Mouse (Mus musculus) induced T-regulatory cell, adult 2 months (primary cell): ENCODE data around the gene Fas.
A peak's percentile ranks its signal among the peaks of the same experiment; 100 is the strongest.

Experiments used
- DNase-seq: peaks from one replicate; pipeline ENCODE4 v3.0.0-alpha.2; 2012; ENCODE audit warnings: low read depth

The Fas gene

DNA sequence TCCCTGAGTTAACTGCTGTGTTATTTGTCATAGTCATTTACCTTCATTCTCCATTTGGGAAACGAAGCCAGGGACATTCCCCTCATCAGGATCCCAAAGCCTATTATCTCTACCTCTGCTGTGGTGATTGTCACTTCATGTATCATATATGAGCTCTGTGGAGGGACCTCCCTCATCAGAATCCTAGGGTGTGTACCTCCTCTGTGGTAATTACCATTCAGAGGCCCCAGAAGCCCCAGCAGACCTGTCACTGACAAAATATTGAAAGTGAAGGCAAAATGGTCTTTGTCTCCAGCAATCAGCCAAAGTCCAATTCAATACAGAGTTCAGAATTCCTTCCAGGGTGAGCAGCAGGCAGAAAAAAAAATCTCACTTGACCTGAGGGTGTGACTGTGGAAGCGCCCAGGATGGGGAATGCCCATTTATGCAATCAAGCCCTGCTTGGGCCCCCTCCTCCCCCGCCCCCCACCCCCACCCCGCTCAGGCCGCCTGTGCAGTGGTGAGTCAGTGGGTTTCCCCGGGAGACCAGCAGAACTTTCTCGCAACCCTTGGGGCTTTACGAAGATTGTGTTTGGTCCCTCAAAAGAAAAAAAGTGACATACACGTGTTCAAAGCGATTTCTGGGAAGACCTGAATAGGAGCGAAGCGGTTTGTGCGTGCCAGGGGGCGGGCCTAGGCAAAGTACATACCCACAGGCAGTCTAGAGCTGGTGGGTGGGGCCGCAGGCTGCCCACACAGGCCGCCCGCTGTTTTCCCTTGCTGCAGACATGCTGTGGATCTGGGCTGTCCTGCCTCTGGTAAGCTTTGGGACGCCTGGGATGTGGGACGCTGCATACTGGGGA lies at the start of gene Fas:
Gene Fas (plus strand): TSS at position 719 of the 842 bp plus-strand sequence.
- DNase-seq: peak; percentile 88

DNA sequence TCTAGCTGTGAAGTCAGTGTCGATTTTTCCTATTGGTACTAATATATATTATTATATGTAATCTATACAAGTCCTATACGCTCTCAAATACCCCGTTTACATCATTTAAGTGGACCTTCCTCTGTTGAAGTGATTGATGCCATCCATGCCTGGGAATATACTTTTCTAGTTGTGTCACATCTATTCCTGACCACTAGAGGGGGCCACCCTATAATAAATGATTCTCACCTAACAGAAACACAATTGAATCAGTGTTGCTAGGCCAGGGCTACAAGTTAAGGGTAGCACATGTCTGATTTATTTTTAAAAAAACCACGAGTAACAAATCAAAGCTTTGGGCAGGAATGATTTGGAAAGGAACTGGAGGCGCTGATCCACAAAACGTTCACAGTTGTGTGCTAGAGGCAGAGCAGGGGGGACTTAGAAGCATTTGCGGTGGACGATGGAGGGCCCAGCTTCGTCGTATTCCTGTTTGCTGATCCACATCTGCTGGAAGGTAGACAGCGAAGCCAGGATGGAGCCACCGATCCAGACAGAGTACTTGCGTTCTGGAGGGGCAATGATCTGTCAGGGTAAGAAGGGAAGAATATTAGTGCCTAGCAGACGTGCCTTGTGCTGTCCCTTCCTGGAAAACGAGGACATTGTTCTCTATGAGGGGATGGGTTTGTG lies 49.1 kb upstream of the Fas start:
- peak; percentile 73 for DNase-seq

DNA sequence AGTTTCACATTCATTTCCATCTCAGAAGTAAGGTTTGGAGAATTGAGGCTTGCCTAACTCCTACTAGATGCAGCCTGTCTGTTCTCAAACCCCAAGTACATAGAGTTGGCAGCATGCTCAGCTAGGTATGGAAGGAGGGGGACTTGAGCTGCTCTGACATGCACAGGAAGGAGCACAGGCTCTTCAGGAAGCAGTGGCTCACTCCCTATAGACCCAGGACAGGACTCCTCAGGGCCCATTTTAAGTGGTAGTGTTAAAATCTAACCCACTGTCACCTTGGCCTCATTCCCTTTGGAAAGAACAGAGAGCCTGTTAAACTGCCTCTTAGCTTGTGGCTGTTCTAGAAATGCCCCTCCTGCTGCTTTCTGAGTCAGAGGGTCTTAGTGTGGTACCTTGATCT lies 47.5 kb upstream of the Fas start:
- no peak for DNase-seq

DNA sequence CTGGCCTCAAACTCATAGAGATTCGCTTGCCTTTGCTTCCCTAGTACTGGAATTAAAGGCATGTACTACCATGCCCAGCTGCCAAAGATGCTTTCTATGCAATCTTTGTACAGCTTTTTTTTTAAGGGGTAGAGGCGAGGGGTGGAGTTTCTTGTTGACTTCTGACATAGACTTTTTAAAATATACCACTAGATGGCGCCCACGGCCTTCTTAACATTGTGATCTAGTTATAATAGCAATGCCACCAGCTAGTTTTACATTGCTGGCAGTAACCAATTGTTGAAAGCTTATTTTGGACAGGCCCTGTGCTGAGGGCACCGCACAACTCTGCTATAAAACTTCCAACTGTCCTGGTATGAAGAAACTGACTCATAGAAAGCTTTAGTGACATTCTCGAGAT lies 46.4 kb upstream of the Fas start:
- peak; percentile 93 for DNase-seq

DNA sequence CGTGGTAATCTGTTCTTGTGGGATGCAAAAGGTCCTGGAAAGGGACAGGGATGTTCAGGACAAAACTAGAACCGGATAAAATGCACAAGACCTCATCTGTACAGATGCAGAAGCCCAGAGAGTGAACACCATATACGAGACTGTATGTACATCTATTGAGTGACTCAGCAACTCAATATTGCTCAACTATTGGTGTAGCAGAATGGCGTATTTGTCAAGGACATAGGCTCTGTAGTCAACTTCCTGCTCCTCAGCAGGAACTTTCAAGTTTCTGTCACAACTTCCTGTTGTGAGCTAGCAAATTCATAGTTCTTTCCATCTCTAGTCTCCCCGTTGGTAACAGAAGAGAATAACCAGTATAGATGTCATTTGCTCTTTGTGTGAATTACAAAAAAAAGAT lies 41.9 kb upstream of the Fas start:
- DNase-seq: peak; percentile 42

DNA sequence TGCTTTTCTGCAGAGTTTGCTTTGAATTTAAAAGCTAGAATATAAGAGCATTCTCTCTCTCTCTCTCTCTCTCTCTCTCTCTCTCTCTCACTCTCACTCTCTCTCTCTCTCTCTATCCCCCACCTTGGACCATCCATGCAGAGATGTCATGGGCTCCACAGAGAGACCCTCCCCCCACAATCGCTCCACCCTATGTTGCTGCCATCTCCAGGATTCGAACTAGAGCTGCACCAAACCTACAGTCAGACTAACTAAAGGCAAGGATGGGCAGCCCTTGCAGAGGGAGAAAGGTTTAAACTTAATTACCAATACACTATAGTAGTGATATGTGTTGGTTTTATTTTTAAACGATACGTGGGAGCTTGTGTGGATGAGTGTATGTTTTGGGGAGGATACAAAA lies 39.8 kb upstream of the Fas start:
- DNase-seq: no peak

DNA sequence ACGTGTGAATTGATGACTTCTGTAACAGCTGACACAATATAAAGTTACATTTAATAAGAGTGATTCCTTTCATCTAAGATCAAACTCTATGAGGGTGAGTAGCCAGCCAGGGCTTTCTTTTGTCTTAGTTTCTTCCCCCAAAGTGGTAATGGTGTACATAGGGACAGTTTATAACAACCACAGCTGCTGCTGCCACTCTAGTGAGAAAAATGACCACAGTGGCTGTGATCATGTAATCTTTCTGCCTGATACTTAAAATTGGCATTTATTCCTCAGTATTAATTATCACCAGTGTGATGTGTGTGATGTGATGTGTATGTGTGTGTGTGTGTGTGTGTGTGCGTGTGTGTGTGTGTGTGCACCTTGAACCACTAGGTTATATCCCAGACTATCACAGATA lies 38.6 kb upstream of the Fas start:
- no peak for DNase-seq

DNA sequence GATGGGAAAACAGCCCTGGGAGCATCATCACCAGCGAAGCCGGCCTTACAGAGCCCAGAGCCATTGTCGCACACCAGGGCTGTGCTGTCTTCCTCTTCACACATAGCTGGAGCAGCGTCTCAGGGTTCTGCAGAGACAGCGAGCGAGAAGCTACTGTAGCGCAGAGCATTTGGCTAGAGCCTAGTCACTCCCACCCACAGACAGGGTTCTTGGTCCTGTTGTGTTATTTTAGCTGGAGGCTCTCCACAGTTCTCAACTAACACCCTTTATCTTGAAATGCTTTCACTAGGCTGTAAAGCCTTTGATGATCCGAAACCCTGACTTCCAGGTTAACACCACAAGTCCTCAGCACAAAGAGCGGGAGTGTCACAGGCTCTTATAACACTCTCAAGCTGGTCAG lies 38.0 kb upstream of the Fas start:
- no peak for DNase-seq

DNA sequence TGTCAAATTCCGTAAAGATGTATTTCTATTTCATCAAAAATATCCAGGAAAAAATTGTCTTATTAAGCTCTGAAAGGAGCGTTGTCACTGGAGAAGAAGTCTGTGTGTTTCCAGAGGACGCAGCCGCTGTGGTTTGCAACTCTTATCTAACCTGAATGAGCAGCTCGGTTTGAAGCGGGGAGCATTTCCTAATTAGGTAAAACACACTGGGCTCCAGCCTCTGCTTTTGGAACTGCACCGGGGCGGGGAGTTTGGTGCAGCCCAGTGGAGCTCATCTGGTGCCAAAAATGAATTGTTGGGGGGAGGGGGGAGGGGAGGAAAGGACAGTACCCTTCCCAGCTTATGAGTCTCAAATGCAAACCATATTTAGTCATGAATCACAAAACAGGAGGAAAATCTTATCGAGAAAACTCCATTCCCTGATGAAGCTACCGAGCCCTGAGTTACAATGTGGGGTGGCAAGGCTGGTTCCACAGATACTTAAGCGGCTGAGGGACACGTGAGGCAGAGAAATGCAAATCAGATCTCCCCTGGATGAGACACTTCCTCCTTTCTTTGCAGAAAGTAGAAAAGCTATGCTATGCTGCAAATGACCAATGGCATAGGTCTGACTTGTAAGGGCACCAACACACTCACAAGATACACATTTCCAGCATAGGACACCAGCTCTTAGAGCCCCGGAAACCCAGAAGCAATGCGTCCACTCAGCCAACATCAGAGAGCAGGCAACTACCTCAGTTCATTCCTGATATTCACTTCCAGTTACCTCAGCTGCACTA lies 36.2 kb upstream of the Fas start:
- DNase-seq: peak; percentile 43

DNA sequence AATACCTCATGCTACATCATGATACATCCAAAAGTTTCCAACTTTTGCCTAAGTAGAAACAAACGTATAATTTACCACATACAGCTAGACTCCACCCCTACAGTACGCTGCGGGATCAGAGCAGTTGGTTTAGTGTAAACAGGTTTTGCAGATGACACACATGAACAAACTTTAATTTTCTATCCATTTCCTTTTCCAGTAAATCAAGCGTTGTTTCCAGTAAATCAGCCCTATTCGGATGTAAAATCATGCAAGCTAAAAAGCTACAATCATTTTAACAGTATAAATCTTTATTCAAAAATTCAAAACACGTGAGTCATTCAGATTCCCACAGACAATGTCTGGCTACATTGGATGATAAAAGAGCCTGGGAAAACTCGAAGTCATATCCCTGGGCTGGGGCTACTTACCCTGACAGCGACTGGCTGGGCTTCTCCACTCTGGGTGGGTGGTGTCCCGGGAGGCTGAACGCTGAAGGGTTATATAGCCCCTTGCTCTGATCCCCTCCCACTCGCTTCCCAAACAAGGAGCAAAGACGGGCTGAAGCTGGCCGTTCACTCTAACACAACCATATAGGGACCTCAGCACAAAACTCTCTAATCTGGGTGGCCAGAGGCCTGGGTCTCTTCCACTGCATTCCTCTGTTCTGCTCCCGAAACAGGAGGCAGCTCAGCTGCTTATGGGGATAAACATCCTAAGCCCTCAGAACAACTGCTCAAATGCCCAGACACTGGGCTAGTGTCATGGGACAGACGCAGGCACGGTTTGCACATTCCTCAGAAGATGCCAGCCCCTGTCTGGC lies 35.4 kb upstream of the Fas start, which contains the start of gene Acta2:
Gene Acta2 (minus strand): TSS at position 711 of the 802 bp plus-strand sequence.
- DNase-seq: no peak

DNA sequence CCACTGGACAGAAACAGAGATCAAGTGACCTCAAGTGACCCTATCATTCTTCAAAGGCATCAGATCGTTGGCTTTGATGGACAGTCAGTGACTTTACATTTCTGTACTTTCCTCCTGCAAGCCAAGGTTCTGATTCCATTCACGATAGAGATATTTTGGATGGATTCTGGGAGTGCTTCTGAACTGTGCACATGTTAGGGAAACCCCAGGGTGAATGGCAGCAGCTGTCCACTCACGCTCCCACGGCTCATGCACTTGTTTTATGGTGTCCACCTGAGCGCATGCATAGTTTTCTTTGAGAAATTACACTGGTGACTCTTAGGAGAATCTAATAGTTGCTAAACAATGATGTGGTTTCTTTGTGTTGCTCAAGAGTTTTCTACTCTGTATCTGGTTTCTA lies 34.3 kb upstream of the Fas start:
- no peak for DNase-seq

DNA sequence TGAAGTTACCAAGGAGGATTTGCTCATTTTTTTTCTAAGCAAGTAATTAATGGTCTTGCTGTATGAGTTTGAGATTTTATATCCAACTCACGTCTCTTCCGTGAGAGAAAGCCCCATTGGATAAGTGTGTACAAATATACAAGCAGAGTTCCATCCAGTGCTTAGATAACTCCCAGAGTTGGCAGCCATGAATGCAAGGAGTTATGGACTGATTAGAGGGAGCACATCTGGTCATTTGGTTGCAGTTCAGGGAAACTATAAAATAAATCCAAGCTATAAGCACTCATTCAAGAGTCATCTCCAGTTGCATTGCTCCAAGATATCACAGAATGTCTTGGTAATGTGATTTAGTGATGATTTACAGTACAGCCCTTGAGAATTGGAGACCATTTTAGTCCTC lies 33.5 kb upstream of the Fas start:
- DNase-seq: no peak

DNA sequence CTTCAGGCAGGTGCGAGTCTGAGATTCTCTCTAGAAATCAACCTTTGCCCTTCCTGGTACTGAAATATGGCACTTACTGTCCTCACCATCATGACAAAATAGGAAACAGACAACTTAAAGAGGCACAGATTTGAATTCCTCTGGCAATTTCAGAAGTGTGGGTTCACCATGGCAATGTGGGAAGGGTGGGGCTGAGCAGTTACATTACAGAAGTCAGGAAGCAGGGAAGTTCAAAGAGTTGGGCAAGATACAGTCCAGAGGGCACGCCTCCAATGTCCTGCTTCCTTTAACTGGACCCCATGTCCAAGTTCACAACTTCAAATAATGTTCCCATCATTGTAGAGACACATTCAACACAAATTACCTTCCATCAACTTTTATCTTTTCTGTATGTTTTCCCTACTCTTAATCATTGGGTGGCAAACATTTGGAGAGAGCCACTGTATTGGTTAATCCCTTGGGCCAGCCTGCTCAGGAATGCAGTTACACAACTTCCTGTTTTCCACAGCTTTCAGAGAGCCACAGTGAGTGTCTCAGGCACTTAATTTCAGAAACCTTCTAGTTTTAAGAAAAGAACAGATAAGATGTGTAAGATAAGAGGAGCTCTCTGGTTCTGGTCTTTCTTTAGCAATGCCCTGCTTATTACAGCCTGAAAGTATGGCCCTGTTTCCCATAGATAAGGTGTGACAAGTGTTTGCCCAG lies 28.0 kb upstream of the Fas start:
- no peak for DNase-seq

DNA sequence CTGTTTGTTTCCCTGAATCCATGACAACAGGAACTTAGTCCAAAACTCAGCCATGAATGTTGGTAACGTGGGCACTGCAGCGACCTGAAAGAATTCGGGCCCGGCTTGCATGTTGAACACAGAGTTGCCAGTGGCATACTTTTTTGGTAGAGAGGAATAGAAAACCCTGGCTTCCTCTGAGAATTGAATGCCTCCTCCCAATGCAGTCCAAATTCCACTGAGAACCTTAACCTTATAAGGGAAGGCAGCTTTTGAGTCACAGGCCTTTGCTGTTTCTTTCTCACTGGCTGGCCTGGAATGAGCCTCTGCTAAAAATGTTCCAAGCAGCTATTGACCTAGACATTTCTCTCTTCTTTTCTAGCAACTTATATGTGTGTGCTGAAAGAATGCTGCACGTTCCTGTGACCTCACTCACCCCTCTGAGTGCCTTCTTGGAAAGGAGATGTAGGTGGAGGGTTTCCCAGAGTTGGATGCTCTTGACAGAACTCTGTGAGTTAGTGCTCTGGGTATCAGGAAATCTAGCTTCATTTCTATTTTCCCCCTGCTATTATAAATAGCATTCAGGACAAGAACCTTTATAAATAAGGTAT lies 24.8 kb upstream of the Fas start:
- no peak for DNase-seq

DNA sequence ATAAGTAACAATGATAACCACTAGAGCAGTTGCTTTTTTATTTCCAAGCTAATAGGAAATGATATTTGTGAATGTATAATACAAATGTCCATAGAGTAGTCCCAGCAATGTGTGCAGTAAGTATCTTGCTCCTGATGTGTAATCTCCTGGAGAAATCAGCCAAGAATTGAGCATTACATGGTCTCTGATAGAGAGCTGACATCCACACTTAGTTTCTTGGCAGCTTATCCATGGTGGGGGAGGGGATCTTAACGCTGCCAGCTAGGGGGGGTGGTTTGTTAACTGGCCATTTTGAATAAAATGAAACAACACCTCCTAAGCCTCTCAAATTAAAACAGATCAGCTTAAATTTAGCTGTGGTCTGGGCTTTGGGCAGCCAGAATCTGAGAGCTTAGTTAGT lies 21.5 kb upstream of the Fas start:
- no peak for DNase-seq

DNA sequence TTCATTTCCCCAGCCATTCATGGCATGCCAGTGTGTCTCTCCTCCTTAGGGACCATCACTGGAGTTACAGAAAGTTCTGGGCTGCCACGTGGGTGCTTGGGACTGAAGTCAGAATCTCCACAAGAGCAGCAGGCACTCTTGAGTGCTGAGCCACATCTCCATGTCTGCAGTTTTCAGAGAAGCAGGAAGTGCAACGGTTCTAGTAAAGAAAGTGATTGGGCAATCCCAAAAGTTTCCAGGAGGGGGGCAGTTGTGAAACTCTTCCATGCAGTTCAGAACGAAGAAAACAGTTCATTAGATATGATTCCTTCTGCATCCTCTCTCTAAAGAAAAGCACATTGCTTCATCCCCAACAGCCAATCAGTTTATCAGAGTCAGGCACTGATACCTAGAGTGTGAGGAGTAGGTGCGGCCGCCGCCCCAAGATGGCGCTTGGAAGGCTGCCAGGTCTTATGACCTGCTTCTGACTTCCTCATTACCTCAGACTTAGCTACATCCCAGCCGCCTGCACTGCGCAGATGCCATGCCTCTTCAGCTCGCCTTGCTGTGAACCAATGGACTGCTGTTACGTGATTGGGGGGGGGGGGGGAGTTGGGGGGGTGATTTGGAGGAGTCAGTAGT lies 20.2 kb upstream of the Fas start:
- no peak for DNase-seq

DNA sequence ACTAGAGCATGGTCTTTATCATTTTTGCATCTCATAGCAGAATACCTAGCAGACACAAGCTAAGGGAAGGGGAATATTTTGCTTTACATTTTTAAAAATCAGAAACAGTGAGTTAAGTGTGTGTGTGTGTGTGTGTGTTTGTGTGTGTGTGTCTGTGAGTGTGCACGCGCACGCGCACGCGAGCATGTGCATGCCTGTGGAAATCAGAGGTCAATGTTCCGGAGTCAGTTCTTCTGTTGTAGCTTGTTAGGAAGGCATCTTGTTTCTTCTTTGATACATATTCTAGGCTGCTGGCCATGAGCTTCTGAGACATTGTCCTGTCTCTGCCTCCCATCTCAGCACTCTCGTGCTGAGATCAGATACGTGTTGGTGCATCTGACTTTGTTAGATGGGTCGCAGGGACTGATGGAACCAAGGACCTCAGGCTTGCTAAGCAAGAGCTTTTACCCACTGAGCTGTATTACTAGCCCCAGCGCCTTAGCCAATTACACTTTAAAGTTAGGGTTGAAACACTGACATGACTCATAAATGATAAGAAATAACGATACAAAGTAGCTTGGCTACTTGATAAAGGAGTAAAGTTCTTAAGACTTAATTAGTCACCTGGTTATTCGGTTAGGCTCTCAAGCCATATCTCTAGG lies 19.5 kb upstream of the Fas start:
- no peak for DNase-seq

DNA sequence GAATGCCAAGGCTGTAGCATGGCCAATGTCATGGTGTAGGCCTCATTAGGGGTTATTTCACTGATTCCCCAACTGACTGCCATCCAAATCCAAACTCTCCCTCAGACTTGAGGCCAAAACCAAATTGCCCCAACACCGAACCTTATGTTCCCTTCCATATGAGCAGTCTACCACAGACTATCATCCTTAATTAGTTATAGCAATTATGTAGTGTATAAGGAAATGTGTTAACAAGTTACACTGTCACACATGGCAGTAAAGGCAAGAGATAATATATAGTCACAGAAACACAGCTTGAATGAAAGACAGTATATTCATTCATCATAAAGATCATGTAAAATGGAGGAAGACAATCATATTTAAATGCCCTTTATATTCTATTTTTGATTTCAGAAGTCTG lies 17.4 kb upstream of the Fas start:
- DNase-seq: no peak

DNA sequence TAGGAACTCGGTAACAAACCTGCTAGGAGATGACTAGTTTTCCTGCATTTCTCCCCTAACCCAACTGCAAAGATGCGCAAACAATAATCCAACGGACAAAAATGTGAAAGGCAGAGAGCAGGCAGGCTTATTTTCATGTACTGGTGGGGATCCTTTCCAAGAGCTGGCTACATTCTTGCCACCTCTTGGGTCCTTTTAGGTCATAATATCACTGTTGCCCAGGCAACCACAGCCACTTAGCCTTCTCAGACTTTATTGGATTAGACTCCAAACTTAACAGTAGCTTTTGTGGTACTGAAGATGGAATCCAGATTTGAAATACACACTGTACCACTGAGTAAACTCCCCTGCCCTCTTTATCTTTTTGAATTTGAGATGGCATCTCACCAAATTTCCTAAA lies 12.4 kb upstream of the Fas start:
- DNase-seq: no peak

DNA sequence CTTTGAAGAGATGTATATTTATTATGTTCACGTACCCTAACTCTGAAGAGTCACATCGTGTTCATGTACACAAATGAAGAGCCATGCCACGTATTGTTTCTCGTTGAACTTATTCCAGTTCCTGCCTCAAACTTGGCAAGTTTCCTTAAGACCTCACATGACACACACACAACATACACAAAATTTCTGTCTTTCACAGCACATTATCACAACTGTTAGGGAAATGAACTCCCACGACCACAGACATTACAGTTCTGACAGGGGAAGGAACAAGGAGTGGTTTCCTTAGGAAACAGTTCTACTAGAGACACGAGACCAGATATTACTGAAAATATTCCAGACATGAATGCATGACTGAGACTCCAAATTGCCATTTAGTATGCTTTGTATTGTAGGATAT lies 6.9 kb upstream of the Fas start:
- no peak for DNase-seq
